Mouse (Mus musculus) lung, embryonic 15.5 days (tissue): ENCODE data around the gene Ott. TPM values are rescaled to one million over a fixed set of nuclear protein-coding genes. Genes with fewer than 3 reads are reported as not detected.
"Not testable (repeated sequence)": the region's sequence is repeated elsewhere in the genome, so short reads cannot be mapped to it uniquely, and the experiment has no call there.

Source experiments
- ATAC-seq: fragments of 200-750 bp; cut with Nextera tagmentation; 2 replicates; pipeline ENCODE4 v1.8.0; 2017; ENCODE audit warnings: moderate number of reproducible peaks, borderline replicate concordance; ENCODE audit not compliant: low FRiP score, low TSS enrichment; ENCODE audit errors: extremely low read depth
- H3K27ac ChIP-seq: fragments of 300-500 bp; sonication (generic); 2 replicates; pipeline ENCODE4 v1.5.1; 2015; ENCODE audit warnings: moderate library complexity, mild to moderate bottlenecking, inconsistent platforms
- H3K27me3 ChIP-seq: fragments of 300-500 bp; sonication (generic); 2 replicates; pipeline ENCODE4 v1.6.1; 2015; ENCODE audit warnings: inconsistent platforms
- H3K36me3 ChIP-seq: fragments of 300-500 bp; sonication (generic); 2 replicates; pipeline ENCODE4 v1.6.1; 2015; ENCODE audit warnings: inconsistent platforms
- H3K4me1 ChIP-seq: fragments of 300-500 bp; sonication (generic); 2 replicates; pipeline ENCODE4 v1.6.1; 2015; ENCODE audit warnings: inconsistent platforms
- H3K4me2 ChIP-seq: fragments of 300-500 bp; sonication (generic); 2 replicates; pipeline ENCODE4 v1.6.1; 2015; ENCODE audit warnings: inconsistent platforms, mild to moderate bottlenecking, moderate library complexity
- H3K4me3 ChIP-seq: fragments of 300-500 bp; sonication (generic); 2 replicates; pipeline ENCODE4 v1.5.1; 2015; ENCODE audit warnings: mild to moderate bottlenecking, inconsistent platforms
- H3K9ac ChIP-seq: fragments of 300-500 bp; sonication (generic); 2 replicates; pipeline ENCODE4 v1.6.1; 2015; ENCODE audit warnings: inconsistent platforms
- H3K9me3 ChIP-seq: fragments of 300-500 bp; sonication (generic); 2 replicates; pipeline ENCODE4 v1.6.1; 2016; ENCODE audit warnings: inconsistent platforms
- WGBS: fragments of 180-500 bp; shearing (Covaris S2); methylation state at CpG from one replicate; pipeline ENCODE4 v1.1.7; 2015; 5-methylcytosine and 5-hydroxymethylcytosine counted together
- polyA plus RNA-seq: library from polyadenylated mRNA; unstranded; fragments of >200 nt; fragmentation: Nextera tagmentation; extraction: Ambion mirVana; gene quantifications from 2 replicates; pipeline ENCODE4 v1.2.1, GENCODE M21; 2015

Ott gene
- polyA plus RNA-seq: not detected in 2 replicates

DNA sequence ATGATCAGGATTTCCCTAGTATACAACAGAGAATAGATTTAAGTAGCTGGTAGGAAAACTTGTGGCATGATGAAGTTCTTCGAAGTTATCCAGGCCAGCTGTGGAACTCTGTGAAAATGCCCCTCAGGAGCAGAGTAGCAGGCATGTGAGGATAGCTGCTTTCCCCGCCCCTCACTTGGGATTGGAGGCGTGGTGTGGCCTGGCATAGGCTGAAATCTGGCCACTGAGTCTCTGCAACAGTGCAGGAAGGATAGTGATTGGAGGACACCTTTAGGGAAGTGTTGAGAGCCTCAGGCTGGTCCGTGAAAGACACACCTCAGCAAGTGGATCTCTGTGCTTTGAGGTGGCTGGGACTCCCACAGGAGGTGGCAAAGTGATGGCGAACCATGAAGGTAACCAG lies at the start of gene Ott:
TSS of gene Ott (plus strand) at position 301 of the 400 bp plus-strand sequence.
- H3K4me1 ChIP-seq, H3K9me3 ChIP-seq, H3K4me2 ChIP-seq, ATAC-seq, H3K9ac ChIP-seq, H3K27ac ChIP-seq, H3K4me3 ChIP-seq, H3K27me3 ChIP-seq, H3K36me3 ChIP-seq: not testable (repeated sequence)
- WGBS: no CpG with 5 or more reads among the region's 5 CpGs

Other genes starting within 250 kb of the Ott start
- gene Luzp4, start 216.6 kb upstream of the Ott start, polyA plus RNA-seq: not detected in 2 replicates
- not detected in 2 replicates for gene Gm15093, start 198.1 kb downstream of the Ott start, polyA plus RNA-seq